Mouse (Mus musculus): Measurements from ENCODE around the gene Gm7929. TPM values are rescaled to one million over a fixed set of nuclear protein-coding genes. Genes with fewer than 3 reads are reported as not detected.
"Not testable (repeated sequence)": the region's sequence is repeated elsewhere in the genome, so short reads cannot be mapped to it uniquely, and the experiment has no call there.

Gene Gm7929
- polyA plus RNA-seq (2012; ENCODE audit: insufficient read depth, insufficient read length, missing spikeins): not detected in 2 replicates

GRCm38 (mm10) chr14:41750514-41750913, at the start of gene Gm7929:
Gene Gm7929 (minus strand): TSS chr14:41750614.
- H3K27ac ChIP-seq (ENCODE audit: insufficient read depth, low read depth, low read length); H3K4me1 ChIP-seq (ENCODE audit: control insufficient read depth, insufficient read depth, low read length); H3K4me3 ChIP-seq (ENCODE audit: insufficient read depth, low read length): not testable (repeated sequence)

- not testable (repeated sequence) for H3K27ac ChIP-seq (ENCODE audit: insufficient read depth, low read depth, low read length); H3K4me3 ChIP-seq (ENCODE audit: insufficient read depth, low read length)
Measured at GRCm38 (mm10) chr14:41772341-41772740, 21.9 kb upstream of the Gm7929 start, which contains the start of gene Gm47189. Gene Gm47189 (minus strand): TSS chr14:41772441.

GRCm38 (mm10) chr14:41755931-41756330, 5.5 kb upstream of the Gm7929 start:
- H3K27ac ChIP-seq (ENCODE audit: insufficient read depth, low read depth, low read length); H3K4me1 ChIP-seq (ENCODE audit: control insufficient read depth, insufficient read depth, low read length); H3K4me3 ChIP-seq (ENCODE audit: insufficient read depth, low read length): not testable (repeated sequence)

More at GRCm38 (mm10) chr14:41772341-41772740, 21.9 kb upstream of the Gm7929 start, which contains the start of gene Gm47189:
- H3K4me1 ChIP-seq (ENCODE audit: control insufficient read depth, insufficient read depth, low read length): not testable (repeated sequence)

- not testable (repeated sequence) for H3K27ac ChIP-seq (ENCODE audit: insufficient read depth, low read depth, low read length); H3K4me3 ChIP-seq (ENCODE audit: insufficient read depth, low read length); H3K4me1 ChIP-seq (ENCODE audit: control insufficient read depth, insufficient read depth, low read length)
Measured at GRCm38 (mm10) chr14:41723437-41723836, 27.0 kb downstream of the Gm7929 start.

- H3K4me1 ChIP-seq (ENCODE audit: control insufficient read depth, insufficient read depth, low read length); H3K4me3 ChIP-seq (ENCODE audit: insufficient read depth, low read length); H3K27ac ChIP-seq (ENCODE audit: insufficient read depth, low read depth, low read length): not testable (repeated sequence)
Measured at GRCm38 (mm10) chr14:41717180-41717579, 33.2 kb downstream of the Gm7929 start.

GRCm38 (mm10) chr14:41701785-41702184, 48.6 kb downstream of the Gm7929 start, which contains the start of gene Gm8068:
Gene Gm8068 (minus strand): TSS chr14:41701885.
- H3K4me1 ChIP-seq (ENCODE audit: control insufficient read depth, insufficient read depth, low read length); H3K27ac ChIP-seq (ENCODE audit: insufficient read depth, low read depth, low read length); H3K4me3 ChIP-seq (ENCODE audit: insufficient read depth, low read length): not testable (repeated sequence)

Other genes with a start within 250 kb of the Gm7929 start
- gene Gm7970, start 195.0 kb downstream of the Gm7929 start, polyA plus RNA-seq (2012; ENCODE audit: insufficient read depth, insufficient read length, missing spikeins): not detected in 2 replicates
- gene 1700049E17Rik2, start 177.4 kb downstream of the Gm7929 start, polyA plus RNA-seq (2012; ENCODE audit: insufficient read depth, insufficient read length, missing spikeins): not detected in 2 replicates
- not detected in 2 replicates for gene Gm3072, start 126.0 kb downstream of the Gm7929 start, polyA plus RNA-seq (2012; ENCODE audit: insufficient read depth, insufficient read length, missing spikeins)
- not detected in 2 replicates for gene Gm3676, start 104.1 kb downstream of the Gm7929 start, polyA plus RNA-seq (2012; ENCODE audit: insufficient read depth, insufficient read length, missing spikeins)
- gene Gm8068, start 48.7 kb downstream of the Gm7929 start, polyA plus RNA-seq (2012; ENCODE audit: insufficient read depth, insufficient read length, missing spikeins): not detected in 2 replicates
- gene Gm47189, start 21.8 kb upstream of the Gm7929 start, polyA plus RNA-seq (2012; ENCODE audit: insufficient read depth, insufficient read length, missing spikeins): not detected in 2 replicates
- not detected in 2 replicates for gene Gm7980, start 156.7 kb upstream of the Gm7929 start, polyA plus RNA-seq (2012; ENCODE audit: insufficient read depth, insufficient read length, missing spikeins)
- gene 1700049E17Rik1, start 174.3 kb upstream of the Gm7929 start, polyA plus RNA-seq (2012; ENCODE audit: insufficient read depth, insufficient read length, missing spikeins): not detected in 2 replicates
- gene 1700024B05Rik, start 193.4 kb upstream of the Gm7929 start, polyA plus RNA-seq (2012; ENCODE audit: insufficient read depth, insufficient read length, missing spikeins): not detected in 2 replicates
- gene Gm6401, start 217.3 kb upstream of the Gm7929 start, polyA plus RNA-seq (2012; ENCODE audit: insufficient read depth, insufficient read length, missing spikeins): not detected in 2 replicates
- not detected in 2 replicates for gene Gm3543, start 232.7 kb upstream of the Gm7929 start, polyA plus RNA-seq (2012; ENCODE audit: insufficient read depth, insufficient read length, missing spikeins)